Mouse (Mus musculus) left cerebral cortex, adult 18-20 months (tissue): ENCODE data around the gene Gm10031. TPM values are rescaled to one million over a fixed set of nuclear protein-coding genes. Genes with fewer than 3 reads are reported as not detected.
"Not testable (repeated sequence)": the region's sequence is repeated elsewhere in the genome, so short reads cannot be mapped to it uniquely, and the experiment has no call there.

Experiments used
- DNase-seq, 2 experiments: peaks; one replicate each; pipeline ENCODE4 v3.0.0; 2021 to 2022; ENCODE audit warnings: low spot score in 2 of 2, mixed read lengths in 1 of 2
- long read RNA-seq, 2 experiments: library from polyadenylated mRNA; stranded (forward); transcript quantifications; one replicate each; pipeline ENCODE4 v2.0.0; 2021
- total RNA-seq, 2 experiments: library from RNA; stranded (reverse); gene quantifications; 2 replicates each; pipeline ENCODE4 v1.2.3; 2021

The Gm10031 gene
- 10 to 100 TPM; 47.9 to 49.9 TPM for total RNA-seq
- long read RNA-seq, experiment 1, partial matches to known transcripts, result 0 of 2 reads
- long read RNA-seq, experiment 1, other reads (novel, unspliced or antisense), result 0 of 2 reads
- long read RNA-seq, experiment 2, partial matches to known transcripts, result 0 of 3 reads
- long read RNA-seq, experiment 2, other reads (novel, unspliced or antisense), result 0 of 3 reads

- not testable (repeated sequence) for DNase-seq
Measured at GRCm38 (mm10) chr1:156523842-156524241, at the start of gene Gm10031. TSS of gene Gm10031 (plus strand) at chr1:156524012.

GRCm38 (mm10) chr1:156474854-156475253, 49.0 kb upstream of the Gm10031 start:
- DNase-seq, result no peak

GRCm38 (mm10) chr1:156476016-156476415, 47.8 kb upstream of the Gm10031 start:
- no peak for DNase-seq

- no peak for DNase-seq
Measured at GRCm38 (mm10) chr1:156476535-156476934, 47.3 kb upstream of the Gm10031 start.

GRCm38 (mm10) chr1:156481826-156482225, 42.0 kb upstream of the Gm10031 start:
- DNase-seq, result no peak

GRCm38 (mm10) chr1:156487498-156487897, 36.3 kb upstream of the Gm10031 start:
- DNase-seq, result no peak

- DNase-seq, result no peak
Measured at GRCm38 (mm10) chr1:156488031-156488430, 35.8 kb upstream of the Gm10031 start.

- DNase-seq, result no peak
Measured at GRCm38 (mm10) chr1:156491226-156491796, 32.5 kb upstream of the Gm10031 start.

- no peak for DNase-seq
Measured at GRCm38 (mm10) chr1:156495025-156495424, 28.8 kb upstream of the Gm10031 start.

- no peak for DNase-seq
Measured at GRCm38 (mm10) chr1:156496910-156497309, 26.9 kb upstream of the Gm10031 start.

- DNase-seq, result no peak
Measured at GRCm38 (mm10) chr1:156504945-156505523, 18.8 kb upstream of the Gm10031 start.

GRCm38 (mm10) chr1:156505901-156506300, 17.9 kb upstream of the Gm10031 start:
- no peak for DNase-seq

- DNase-seq, result no peak
Measured at GRCm38 (mm10) chr1:156507753-156508152, 16.1 kb upstream of the Gm10031 start.

GRCm38 (mm10) chr1:156520136-156520780, 3.6 kb upstream of the Gm10031 start:
- DNase-seq, result no peak

- no peak for DNase-seq
Measured at GRCm38 (mm10) chr1:156521796-156522517, 1.9 kb upstream of the Gm10031 start.

GRCm38 (mm10) chr1:156532476-156533175, 8.8 kb downstream of the Gm10031 start:
- DNase-seq, result not testable (repeated sequence)

GRCm38 (mm10) chr1:156533483-156533882, 9.7 kb downstream of the Gm10031 start:
- DNase-seq, result no peak

GRCm38 (mm10) chr1:156533911-156534310, 10.1 kb downstream of the Gm10031 start:
- no peak for DNase-seq

- DNase-seq, result no peak
Measured at GRCm38 (mm10) chr1:156537031-156537430, 13.2 kb downstream of the Gm10031 start.

GRCm38 (mm10) chr1:156537701-156538100, 13.9 kb downstream of the Gm10031 start:
- DNase-seq, result no peak

GRCm38 (mm10) chr1:156538382-156538781, 14.6 kb downstream of the Gm10031 start:
- no peak for DNase-seq
